Mouse (Mus musculus): ENCODE data around the gene Nr2e1.

Nr2e1 gene

GRCm38 (mm10) chr10:42583157-42583872, at the start of gene Nr2e1, which contains the start of gene Ostm1:
TSS of gene Nr2e1 (minus strand) at chr10:42583632.
TSS of gene Ostm1 (plus strand) at chr10:42583822.
- no peak for DNase-seq (ENCODE audit: low spot score in 2 of 2)

DNA sequence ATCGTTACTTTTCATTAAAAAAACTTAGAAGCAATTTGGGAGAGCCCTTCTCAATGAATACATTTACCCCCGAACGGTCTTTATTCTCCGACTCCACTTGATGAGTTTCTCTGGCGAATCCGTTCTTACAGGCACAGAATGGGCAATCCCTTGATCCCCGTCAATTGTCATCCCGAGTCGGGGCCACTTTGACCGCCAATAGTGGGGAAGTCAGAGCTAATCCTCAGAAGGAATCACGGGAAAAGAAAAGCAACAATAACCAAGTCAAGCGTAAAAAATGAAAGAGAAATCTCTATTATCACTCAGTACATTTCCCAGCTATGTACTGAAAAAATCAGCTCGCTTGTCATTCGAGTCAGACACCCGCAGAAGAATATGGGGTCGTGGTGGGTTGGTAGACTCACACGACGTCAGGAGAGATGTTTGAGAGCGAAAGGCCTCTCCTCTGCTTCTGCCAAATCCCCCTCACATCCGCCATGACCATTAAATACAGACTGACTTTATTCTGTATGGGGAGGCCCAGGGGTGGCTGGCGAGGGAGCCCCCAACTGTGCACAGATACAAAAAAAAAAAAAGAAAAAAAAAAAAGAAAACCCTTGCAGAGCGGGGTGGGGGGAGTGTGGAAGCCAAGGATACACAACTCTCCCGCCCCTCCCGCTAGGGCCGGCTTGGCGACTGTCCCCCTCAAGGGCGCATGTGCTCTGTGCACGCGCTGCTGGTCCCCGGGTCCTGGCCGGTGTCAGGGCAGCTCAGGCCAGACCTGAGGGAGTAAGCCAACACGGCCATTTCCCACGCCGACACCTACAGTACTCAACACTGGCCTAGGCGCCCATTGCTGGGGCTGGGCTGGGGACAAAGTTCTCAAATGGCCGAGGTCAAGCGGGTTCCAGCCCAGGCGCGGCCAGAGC, 49.3 kb upstream of the Nr2e1 start:
- DNase-seq (ENCODE audit: low spot score in 2 of 2): no peak

GRCm38 (mm10) chr10:42631754-42632452, 48.5 kb upstream of the Nr2e1 start:
- DNase-seq (ENCODE audit: low spot score in 2 of 2): no peak

DNA sequence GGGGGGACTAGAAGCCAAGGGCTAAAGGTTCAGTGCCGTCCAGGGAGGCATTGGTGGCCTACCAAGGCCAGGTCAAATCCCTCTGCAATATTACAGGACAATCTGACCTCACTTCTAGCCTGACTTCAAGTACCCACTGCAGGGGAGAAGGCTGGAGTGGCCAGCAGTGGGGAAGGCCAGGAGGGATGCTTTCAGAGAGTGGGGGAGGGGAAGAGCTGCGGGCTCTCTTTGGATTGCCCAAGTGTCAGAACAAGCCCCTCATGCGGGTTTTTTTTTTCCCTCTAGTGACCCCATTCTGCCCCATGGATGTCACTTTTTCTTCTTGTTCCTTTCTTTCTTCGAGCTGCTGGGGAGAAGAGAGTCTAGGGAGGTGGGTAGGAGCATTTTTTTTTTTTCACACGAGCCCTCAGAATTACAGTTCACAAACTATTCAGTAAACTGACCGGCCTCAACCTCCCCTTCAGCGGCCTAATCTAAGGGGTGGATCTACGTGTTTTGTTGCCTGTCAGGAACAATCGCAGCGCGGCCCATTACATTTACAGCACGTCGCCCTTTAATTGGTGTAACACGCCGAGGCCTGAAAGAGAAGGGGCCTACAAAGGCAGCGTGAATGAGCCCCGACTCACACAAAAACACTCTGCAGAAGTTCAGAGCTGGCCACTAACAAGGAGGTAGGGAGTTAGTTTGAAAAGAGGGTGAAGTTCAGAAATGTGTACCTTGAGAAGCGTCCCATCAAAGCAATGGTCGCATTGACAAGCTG, 47.3 kb upstream of the Nr2e1 start:
- DNase-seq (ENCODE audit: low spot score in 2 of 2): no peak

DNA sequence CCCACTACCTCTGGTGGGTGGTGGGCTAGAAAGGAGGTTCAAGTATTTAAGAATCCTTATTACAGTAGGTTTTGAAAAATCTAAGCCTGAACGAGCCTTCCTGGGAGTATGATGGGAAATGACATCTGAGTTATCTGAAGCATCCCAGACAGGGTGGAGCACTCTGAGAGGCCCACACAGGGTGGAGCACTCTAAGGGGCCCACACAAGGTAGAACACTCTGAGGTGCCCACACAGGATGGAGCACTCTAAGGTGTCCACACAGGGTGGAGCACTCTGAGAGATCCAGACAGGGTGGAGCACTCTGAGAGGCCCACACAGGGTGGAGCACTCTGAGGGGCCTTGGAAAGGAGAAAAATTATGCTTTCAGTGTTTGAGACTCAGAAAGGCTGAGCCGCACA, 42.5 kb upstream of the Nr2e1 start:
- no peak for DNase-seq (ENCODE audit: low spot score in 2 of 2)

DNA sequence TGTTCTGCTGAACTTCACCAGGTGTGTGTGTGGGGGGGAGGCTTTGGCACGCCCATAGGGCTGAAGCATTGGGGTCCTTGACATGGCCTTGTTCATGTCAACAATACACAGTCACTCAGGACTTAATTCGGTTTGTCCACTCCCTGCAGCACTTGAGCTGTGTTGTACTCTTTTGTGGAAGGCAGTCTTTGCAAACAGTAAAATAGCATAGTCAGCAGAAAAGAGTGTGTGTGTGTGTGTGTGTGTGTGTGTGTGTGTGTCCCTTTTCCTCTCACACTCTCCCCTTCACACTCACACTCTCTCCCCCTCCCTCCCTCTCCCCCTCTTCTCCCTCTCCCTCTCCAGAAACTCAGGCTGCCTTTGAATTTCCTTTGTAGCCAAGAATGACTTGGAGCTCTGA, 34.9 kb upstream of the Nr2e1 start:
- no peak for DNase-seq (ENCODE audit: low spot score in 2 of 2)

GRCm38 (mm10) chr10:42614766-42615165, 31.3 kb upstream of the Nr2e1 start:
- no peak for DNase-seq (ENCODE audit: low spot score in 2 of 2)

- DNase-seq (ENCODE audit: low spot score in 2 of 2): no peak
Observed at GRCm38 (mm10) chr10:42613639-42614381, 30.4 kb upstream of the Nr2e1 start.

DNA sequence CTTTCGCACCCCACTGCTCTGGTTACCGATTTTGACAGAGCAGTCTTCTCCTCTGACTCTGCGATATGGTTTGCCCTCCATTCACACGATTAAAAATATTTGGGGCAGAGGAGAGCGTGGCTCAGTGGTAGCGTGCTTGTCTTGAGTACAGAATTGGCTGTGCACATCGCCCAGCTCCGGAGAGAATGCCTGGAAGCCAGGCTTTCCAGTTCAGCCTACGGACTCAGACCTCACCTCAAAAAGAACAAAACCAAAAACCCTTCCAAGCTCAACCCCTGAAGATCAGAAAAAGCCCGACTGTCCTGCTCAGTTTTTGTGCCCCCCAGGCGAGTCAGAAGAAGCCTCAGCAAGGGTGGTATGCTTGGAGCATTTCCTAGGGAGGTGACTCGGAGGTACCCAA, 29.6 kb upstream of the Nr2e1 start:
- no peak for DNase-seq (ENCODE audit: low spot score in 2 of 2)

DNA sequence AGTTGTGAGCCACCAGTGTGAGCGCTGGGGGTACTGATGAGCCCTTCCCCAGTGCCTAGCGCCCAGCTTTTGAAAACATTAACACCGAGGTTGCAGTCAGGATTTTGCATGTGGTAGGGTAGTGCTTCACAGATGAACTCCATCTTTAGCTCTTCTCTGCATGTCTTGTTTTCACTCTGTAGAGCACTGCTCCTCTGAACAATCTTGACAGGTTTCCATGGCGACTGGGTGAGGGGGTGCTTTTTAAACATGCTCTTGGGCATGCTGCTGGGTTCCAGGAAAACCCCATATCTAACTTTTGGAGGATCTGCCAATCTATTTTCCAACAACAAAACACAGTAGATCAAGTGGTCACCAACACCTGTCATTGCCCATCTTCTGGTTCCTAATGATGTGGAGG, 23.3 kb upstream of the Nr2e1 start:
- no peak for DNase-seq (ENCODE audit: low spot score in 2 of 2)

DNA sequence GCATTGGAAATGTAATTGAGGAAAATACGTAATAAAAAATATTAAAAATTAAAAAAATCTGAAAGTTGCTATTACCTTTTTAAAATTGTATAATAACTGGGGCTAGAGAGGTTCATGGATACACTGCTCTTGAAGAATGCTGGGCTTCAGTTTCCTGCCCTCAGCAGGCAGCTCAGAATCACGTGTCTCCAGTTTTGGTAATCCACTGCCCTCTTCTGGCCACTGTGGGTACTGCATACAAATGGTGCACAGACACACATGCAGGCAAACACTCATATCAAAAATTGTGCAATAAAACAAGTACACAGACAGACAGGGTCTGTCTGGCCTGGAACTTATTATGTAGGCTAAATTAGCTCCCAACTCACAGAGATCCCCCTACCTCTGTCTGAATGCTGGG, 21.4 kb upstream of the Nr2e1 start:
- no peak for DNase-seq (ENCODE audit: low spot score in 2 of 2)

DNA sequence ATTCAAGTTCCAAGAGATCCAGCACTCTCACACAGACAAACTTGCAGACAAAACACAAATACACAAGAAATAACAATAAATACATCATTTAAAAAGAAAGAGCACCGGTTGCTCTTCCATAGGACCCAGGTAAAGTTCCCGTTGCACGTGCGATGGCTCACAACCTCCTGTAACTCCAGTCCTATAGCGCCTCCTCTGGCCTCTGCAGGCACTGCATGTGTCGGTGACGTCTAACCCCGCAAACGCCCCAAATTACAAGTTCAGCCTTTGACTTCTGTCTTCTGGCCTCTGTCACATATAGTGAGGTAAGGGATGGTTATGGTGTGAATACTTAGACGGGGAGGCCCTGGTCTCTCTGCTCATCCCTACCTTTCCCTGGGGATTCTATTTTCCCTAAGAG, 18.1 kb upstream of the Nr2e1 start:
- DNase-seq (ENCODE audit: low spot score in 2 of 2): no peak

GRCm38 (mm10) chr10:42598615-42599014, 15.2 kb upstream of the Nr2e1 start:
- no peak for DNase-seq (ENCODE audit: low spot score in 2 of 2)

GRCm38 (mm10) chr10:42593201-42593600, 9.8 kb upstream of the Nr2e1 start:
- no peak for DNase-seq (ENCODE audit: low spot score in 2 of 2)

GRCm38 (mm10) chr10:42591993-42592686, 8.7 kb upstream of the Nr2e1 start:
- no peak for DNase-seq (ENCODE audit: low spot score in 2 of 2)

GRCm38 (mm10) chr10:42591185-42591992, 8.0 kb upstream of the Nr2e1 start:
- DNase-seq (ENCODE audit: low spot score in 2 of 2): no peak

DNA sequence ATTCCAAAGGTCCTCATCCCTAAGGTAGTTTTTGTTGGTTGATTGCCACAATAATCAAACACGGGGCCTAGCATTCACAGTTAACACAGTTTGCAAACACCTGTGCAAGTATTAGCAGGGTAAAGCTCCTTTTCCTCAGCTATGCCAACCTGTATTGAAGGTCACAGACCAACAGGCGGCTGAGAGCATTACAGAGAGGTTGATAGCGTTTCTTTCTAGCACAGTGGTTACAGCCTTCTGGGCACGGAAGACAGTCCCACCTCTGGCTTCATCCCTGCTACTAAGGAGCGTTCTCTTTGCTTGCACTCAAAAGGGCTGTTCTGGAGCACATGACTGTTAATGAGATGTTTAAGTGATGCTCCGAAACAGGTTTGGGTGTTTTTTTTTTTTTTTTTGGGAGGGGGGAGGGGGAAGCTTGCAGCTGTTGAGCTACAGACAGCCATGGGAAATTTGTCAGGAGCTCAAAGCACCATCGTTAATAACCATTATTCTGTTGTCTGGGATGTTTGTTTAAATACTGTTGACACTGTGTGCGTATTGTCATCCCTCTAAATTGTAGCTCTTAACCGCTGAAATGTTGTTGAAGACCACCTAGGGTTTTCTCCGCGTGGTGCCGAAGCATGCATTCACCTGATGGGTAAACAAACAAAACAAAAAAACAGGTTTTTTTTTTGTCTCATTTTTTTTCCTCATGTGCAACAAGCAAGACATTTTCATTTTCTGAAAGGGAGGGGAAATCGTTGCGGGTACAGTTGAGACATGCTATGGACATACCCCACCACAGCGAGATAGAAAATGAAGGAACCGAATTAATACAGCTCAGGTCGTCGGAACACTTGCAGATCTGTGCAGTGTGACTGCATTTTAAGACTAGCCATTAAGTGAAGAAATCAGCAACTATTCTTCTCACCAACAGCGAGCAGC, 7.1 kb upstream of the Nr2e1 start:
- no peak for DNase-seq (ENCODE audit: low spot score in 2 of 2)

- DNase-seq (ENCODE audit: low spot score in 2 of 2): no peak
Observed at GRCm38 (mm10) chr10:42589505-42589904, 6.1 kb upstream of the Nr2e1 start.
